Mouse (Mus musculus) inflammation-experienced regulatory T-cells, adult 6 months (primary cell): Measurements from ENCODE around the gene Ppil3. TPM values are rescaled to one million over a fixed set of nuclear protein-coding genes. Genes with fewer than 3 reads are reported as not detected.
A peak's percentile ranks its signal among the peaks of the same experiment; 100 is the strongest.

Experiments
- ATAC-seq: one replicate; pipeline ENCODE4 v1.8.0; 2017
- polyA plus RNA-seq, 3 experiments: library from polyadenylated mRNA; unstranded; fragments of 100-300 nt; shearing (Covaris generic); gene quantifications; one replicate each; pipeline ENCODE4 v1.2.1; 2017

The Ppil3 gene
- polyA plus RNA-seq, 3 experiments from 2014 or later, result 70.0 to 79.5 (median 70.1) TPM

- no peak for ATAC-seq
Observed at GRCm38 (mm10) chr1:58408141-58408540, 37.1 kb downstream of the Ppil3 start.

GRCm38 (mm10) chr1:58407321-58407720 is 38.0 kb downstream of the Ppil3 start:
- ATAC-seq, result no peak

GRCm38 (mm10) chr1:58403745-58404144 is 41.5 kb downstream of the Ppil3 start:
- no peak for ATAC-seq

GRCm38 (mm10) chr1:58401396-58401795 is 43.9 kb downstream of the Ppil3 start:
- no peak for ATAC-seq

- ATAC-seq, result no peak
Observed at GRCm38 (mm10) chr1:58397731-58398130, 47.6 kb downstream of the Ppil3 start.

GRCm38 (mm10) chr1:58396179-58396578 is 49.1 kb downstream of the Ppil3 start:
- no peak for ATAC-seq

GRCm38 (mm10) chr1:58395341-58395740 is 49.9 kb downstream of the Ppil3 start:
- no peak for ATAC-seq

- peak; percentile 29 for ATAC-seq
Observed at GRCm38 (mm10) chr1:58393284-58394195, 51.7 kb downstream of the Ppil3 start.

GRCm38 (mm10) chr1:58392652-58393283 is 52.5 kb downstream of the Ppil3 start, which contains the start of gene Bzw1:
Gene Bzw1, plus strand, starts transcription at chr1:58392898.
- ATAC-seq, result peak; percentile 91

- peak; percentile 10 for ATAC-seq
Observed at GRCm38 (mm10) chr1:58392268-58392651, 53.0 kb downstream of the Ppil3 start.

- no peak for ATAC-seq
Observed at GRCm38 (mm10) chr1:58391421-58392267, 53.6 kb downstream of the Ppil3 start.

- no peak for ATAC-seq
Observed at GRCm38 (mm10) chr1:58382586-58383281, 62.6 kb downstream of the Ppil3 start.

Other genes with a start within 250 kb of the Ppil3 start
- gene Aox4, start 235.1 kb downstream of the Ppil3 start, polyA plus RNA-seq, result not detected
- gene Aox2, start 167.2 kb downstream of the Ppil3 start, polyA plus RNA-seq, result not detected
- 100 to 1,000 TPM; 360 to 576 (median 385) TPM for gene Bzw1, start 52.6 kb downstream of the Ppil3 start, polyA plus RNA-seq
- 100 to 1,000 TPM; 382 to 646 (median 498) TPM for gene Clk1, start 21.4 kb downstream of the Ppil3 start, polyA plus RNA-seq
- gene Nif3l1, start 335 bp downstream of the Ppil3 start, polyA plus RNA-seq, result 10 to 100 TPM; 39.2 to 58.9 (median 57.3) TPM
- gene Orc2, start 59.6 kb upstream of the Ppil3 start, polyA plus RNA-seq, result 10 to 100 TPM; 13.7 to 30.8 (median 27.1) TPM
- gene Fam126b, start 140.8 kb upstream of the Ppil3 start, polyA plus RNA-seq, result 10 to 100 TPM in 2 of 3 experiments, 1 to 10 TPM in 1; 8.4 to 14.4 (median 14.1) TPM
- gene Ndufb3, start 140.9 kb upstream of the Ppil3 start, polyA plus RNA-seq, result 10 to 100 TPM; 76.2 to 94.3 (median 83.6) TPM